Mouse (Mus musculus): ENCODE measurements around the gene Qpct. TPM values are rescaled to one million over a fixed set of nuclear protein-coding genes. Genes with fewer than 3 reads are reported as not detected.

Qpct gene
- total RNA-seq, 2 experiments from 2014 or later, result 16.3 to 18.8 TPM

Other genes with a start within 250 kb of the Qpct start
- gene Heatr5b, start 216.5 kb upstream of the Qpct start, total RNA-seq (2021), result 10 to 100 TPM; 50.4 to 56.4 TPM
- 10 to 100 TPM; 37.5 to 45.1 TPM for gene Gpatch11, start 216.3 kb upstream of the Qpct start, total RNA-seq (2021)
- 1 to 10 TPM; 6.8 to 7.8 TPM for gene Eif2ak2, start 169.3 kb upstream of the Qpct start, total RNA-seq (2021)
- gene Sult6b1, start 144.9 kb upstream of the Qpct start, total RNA-seq (2021), result not detected
- 10 to 100 TPM; 30.8 to 36.7 TPM for gene Cebpzos, start 135.4 kb upstream of the Qpct start, total RNA-seq (2021)
- 10 to 100 TPM; 33.2 to 34.9 TPM for gene Cebpz, start 114.8 kb upstream of the Qpct start, total RNA-seq (2021)
- gene Ndufaf7, start 114.8 kb upstream of the Qpct start, total RNA-seq (2021), result 10 to 100 TPM; 60.8 to 63.7 TPM
- 10 to 100 TPM; 16.2 to 16.8 TPM for gene Prkd3, start 31.1 kb upstream of the Qpct start, total RNA-seq (2021)

Data from layer of hippocampus, postnatal 14 days (tissue).